Mouse (Mus musculus) embryonic facial prominence, embryonic 14.5 days (tissue): Measurements from ENCODE around the gene Tnfrsf11a. TPM values are rescaled to one million over a fixed set of nuclear protein-coding genes. Genes with fewer than 3 reads are reported as not detected.

Source experiments
- ATAC-seq: fragments of 200-750 bp; cut with Nextera tagmentation; 2 replicates; pipeline ENCODE4 v1.8.0; 2017; ENCODE audit warnings: low read depth, moderate number of reproducible peaks, moderate TSS enrichment
- DNase-seq: peaks from one replicate; pipeline ENCODE4 v3.0.0-alpha.2; 2015; ENCODE audit warnings: low spot score
- H3K27ac ChIP-seq: fragments of 300-500 bp; sonication (generic); replicated peaks from 2 replicates; pipeline ENCODE4 v1.5.1; 2014; ENCODE audit warnings: low read depth, mild to moderate bottlenecking, low read length, moderate library complexity
- H3K27me3 ChIP-seq: fragments of 300-500 bp; sonication (generic); replicated peaks from 2 replicates; pipeline ENCODE4 v1.6.1; 2014; ENCODE audit warnings: low read length; ENCODE audit not compliant: control insufficient read depth, insufficient read depth
- H3K36me3 ChIP-seq: fragments of 300-500 bp; sonication (generic); 2 replicates; pipeline ENCODE4 v1.6.1; 2014; ENCODE audit warnings: low read length, mixed read lengths; ENCODE audit not compliant: control insufficient read depth, insufficient read depth
- H3K4me1 ChIP-seq: fragments of 300-500 bp; sonication (generic); 2 replicates; pipeline ENCODE4 v1.6.1; 2014; ENCODE audit warnings: antibody characterized with exemption, low read length; ENCODE audit not compliant: control insufficient read depth, insufficient read depth
- H3K4me2 ChIP-seq: fragments of 300-500 bp; sonication (generic); 2 replicates; pipeline ENCODE4 v1.6.1; 2014; ENCODE audit warnings: low read depth, mild to moderate bottlenecking, low read length, moderate library complexity, mixed read lengths
- H3K4me3 ChIP-seq: fragments of 300-500 bp; sonication (generic); 2 replicates; pipeline ENCODE4 v1.5.1; 2014; ENCODE audit warnings: low read depth, mild to moderate bottlenecking, low read length
- H3K9ac ChIP-seq: fragments of 300-500 bp; sonication (generic); 2 replicates; pipeline ENCODE4 v1.6.1; 2014; ENCODE audit warnings: low read depth, mild to moderate bottlenecking, low read length, moderate library complexity, mixed read lengths
- H3K9me3 ChIP-seq: fragments of 300-500 bp; sonication (generic); 2 replicates; pipeline ENCODE4 v1.6.1; 2016; ENCODE audit warnings: low read length; ENCODE audit not compliant: control insufficient read depth
- WGBS: fragments of 180-500 bp; shearing (Covaris S2); extraction: QIAGEN DNeasy Blood & Tissue Kit; methylation state at CpG from one replicate; pipeline ENCODE4 v1.1.7; 2014; 5-methylcytosine and 5-hydroxymethylcytosine counted together
- polyA plus RNA-seq: library from polyadenylated mRNA; unstranded; fragments of >200 nt; fragmentation: Nextera tagmentation; extraction: Ambion mirVana; gene quantifications from 2 replicates; pipeline ENCODE4 v1.2.1, GENCODE M21; 2014

Gene Tnfrsf11a
- polyA plus RNA-seq, 1 experiment from 2014 or later, result 1.7 TPM

GRCm38 (mm10) chr1:105827786-105828345 lies 47.3 kb downstream of the Tnfrsf11a start:
- H3K36me3 ChIP-seq, result no peaks in the 10 kb centered on the region
- no peaks in the 10 kb centered on the region for H3K9me3 ChIP-seq
- 80% methylated on average over 8 of the region's 8 CpGs for WGBS
- ATAC-seq (peak; percentile 41; the same call in 1 of the 2 replicates), DNase-seq (peak; percentile 22)
- H3K4me1 ChIP-seq, result no peaks in the 10 kb centered on the region
- no peak overlapping the region for H3K4me2 ChIP-seq
- no peak overlapping the region for H3K27ac ChIP-seq
- no peak overlapping the region for H3K4me3 ChIP-seq
- H3K27me3 ChIP-seq, result no peaks in the 10 kb centered on the region
- no peak overlapping the region for H3K9ac ChIP-seq

GRCm38 (mm10) chr1:105829171-105829570 lies 48.7 kb downstream of the Tnfrsf11a start:
- H3K9ac ChIP-seq, result no peak overlapping the region
- H3K36me3 ChIP-seq, result no peaks in the 10 kb centered on the region
- H3K4me1 ChIP-seq, result no peaks in the 10 kb centered on the region
- no peaks in the 10 kb centered on the region for H3K9me3 ChIP-seq
- H3K27ac ChIP-seq, result no peak overlapping the region
- WGBS, result 71% methylated on average over 5 of the region's 5 CpGs
- H3K4me2 ChIP-seq, result no peak overlapping the region
- DNase-seq (no peak), ATAC-seq (no peak)
- H3K4me3 ChIP-seq, result no peak overlapping the region
- H3K27me3 ChIP-seq, result no peaks in the 10 kb centered on the region

- 62% methylated on average over 1 of the region's 1 CpGs for WGBS
- ATAC-seq, result no peak
- no peak overlapping the region for H3K4me2 ChIP-seq
- no peak overlapping the region for H3K27ac ChIP-seq
- H3K27me3 ChIP-seq, result no peaks in the 10 kb centered on the region
- H3K36me3 ChIP-seq, result no peaks in the 10 kb centered on the region
- H3K9ac ChIP-seq, result no peak overlapping the region
- no peaks in the 10 kb centered on the region for H3K9me3 ChIP-seq
- no peaks in the 10 kb centered on the region for H3K4me1 ChIP-seq
- DNase-seq, result no peak
- no peak overlapping the region for H3K4me3 ChIP-seq
Measured at GRCm38 (mm10) chr1:105832784-105833183, 52.3 kb downstream of the Tnfrsf11a start.

- DNase-seq, result no peak
- H3K9me3 ChIP-seq, result no peaks in the 10 kb centered on the region
- WGBS, result 17% methylated on average over 10 of the region's 10 CpGs
- H3K36me3 ChIP-seq, result no peaks in the 10 kb centered on the region
- no peak overlapping the region for H3K27ac ChIP-seq
- no peak overlapping the region for H3K4me3 ChIP-seq
- H3K4me2 ChIP-seq, result peak overlapping the region; percentile 48
- peaks cover 15% of the 10 kb centered on the region for H3K4me1 ChIP-seq
- peak; percentile 47 for ATAC-seq
- H3K27me3 ChIP-seq, result peaks cover 13% of the 10 kb centered on the region
- H3K9ac ChIP-seq, result no peak overlapping the region
Measured at GRCm38 (mm10) chr1:105842950-105843349, 62.4 kb downstream of the Tnfrsf11a start.

GRCm38 (mm10) chr1:105843386-105843785 lies 62.9 kb downstream of the Tnfrsf11a start:
- Histone ChIP-seq H3K27ac (no peak overlapping the region), H3K4me1 (peaks cover 15% of the 10 kb centered on the region), H3K27me3 (peaks cover 13% of the 10 kb centered on the region), H3K4me3 (peak overlapping the region; percentile 19; the same call in 1 of the 2 replicates), H3K9me3 (no peaks in the 10 kb centered on the region), H3K36me3 (no peaks in the 10 kb centered on the region), H3K4me2 (peak overlapping the region; percentile 48), H3K9ac (no peak overlapping the region)
- DNase-seq, result peak; percentile 60
- ATAC-seq, result 0 out of 2 replicates have a peak, but pooled peaks have one; percentile 26
- 3% methylated on average over 12 of the region's 12 CpGs for WGBS

- H3K9me3 ChIP-seq, result no peaks in the 10 kb centered on the region
- H3K4me2 ChIP-seq, result peak overlapping the region; percentile 48
- H3K4me3 ChIP-seq, result peak overlapping the region; percentile 20; the same call in 1 of the 2 replicates
- WGBS, result 6% methylated on average over 2 of the region's 2 CpGs
- H3K9ac ChIP-seq, result no peak overlapping the region
- H3K27me3 ChIP-seq, result peaks cover 13% of the 10 kb centered on the region
- ATAC-seq, result no peak
- H3K27ac ChIP-seq, result no peak overlapping the region
- DNase-seq, result no peak
- peaks cover 15% of the 10 kb centered on the region for H3K4me1 ChIP-seq
- no peaks in the 10 kb centered on the region for H3K36me3 ChIP-seq
Measured at GRCm38 (mm10) chr1:105843856-105844255, 63.3 kb downstream of the Tnfrsf11a start.

GRCm38 (mm10) chr1:105844341-105845006 lies 64.0 kb downstream of the Tnfrsf11a start:
- DNase-seq, result no peak

GRCm38 (mm10) chr1:105846431-105846830 lies 65.9 kb downstream of the Tnfrsf11a start:
- 63% methylated on average over 2 of the region's 2 CpGs for WGBS
- H3K4me2 ChIP-seq, result no peak overlapping the region
- DNase-seq (no peak), ATAC-seq (no peak)
- H3K4me1 ChIP-seq, result peaks cover 15% of the 10 kb centered on the region
- peaks cover 13% of the 10 kb centered on the region for H3K27me3 ChIP-seq
- H3K9ac ChIP-seq, result no peak overlapping the region
- H3K36me3 ChIP-seq, result no peaks in the 10 kb centered on the region
- H3K27ac ChIP-seq, result no peak overlapping the region
- no peaks in the 10 kb centered on the region for H3K9me3 ChIP-seq
- no peak overlapping the region for H3K4me3 ChIP-seq

More at GRCm38 (mm10) chr1:105844341-105845006, 64.0 kb downstream of the Tnfrsf11a start:
- Histone ChIP-seq H3K36me3 (no peaks in the 10 kb centered on the region), H3K4me2 (peak overlapping the region; percentile 48), H3K27me3 (peaks cover 13% of the 10 kb centered on the region), H3K4me3 (peak overlapping the region; percentile 20; the same call in 1 of the 2 replicates), H3K4me1 (peaks cover 15% of the 10 kb centered on the region), H3K9me3 (no peaks in the 10 kb centered on the region), H3K9ac (0 out of 2 replicates have a peak overlapping the region, but pooled peaks have one; percentile 12), H3K27ac (no peak overlapping the region)
- ATAC-seq, result peak; percentile 56
- WGBS, result 5% methylated on average over 21 of the region's 28 CpGs
